Mouse (Mus musculus) c-Kit-positive CD71-positive TER-119-negative erythroid progenitor cells, embryonic 14.5 days (primary cell): ENCODE measurements at regions not wholly inside any gene's neighbourhood (a gene's known extent, or its start where the extent isn't known, plus 50 kb on each side); places are given as distances from the start of the nearest gene placed in this dataset.

Source experiments
- DNase-seq: peaks from one replicate; pipeline ENCODE4 v3.0.0-alpha.2; 2013; ENCODE audit warnings: low read depth

GRCm38 (mm10) chr11:27833736-27834135 is 505.9 kb downstream of the Gm6685 start:
- no peak for DNase-seq

DNA sequence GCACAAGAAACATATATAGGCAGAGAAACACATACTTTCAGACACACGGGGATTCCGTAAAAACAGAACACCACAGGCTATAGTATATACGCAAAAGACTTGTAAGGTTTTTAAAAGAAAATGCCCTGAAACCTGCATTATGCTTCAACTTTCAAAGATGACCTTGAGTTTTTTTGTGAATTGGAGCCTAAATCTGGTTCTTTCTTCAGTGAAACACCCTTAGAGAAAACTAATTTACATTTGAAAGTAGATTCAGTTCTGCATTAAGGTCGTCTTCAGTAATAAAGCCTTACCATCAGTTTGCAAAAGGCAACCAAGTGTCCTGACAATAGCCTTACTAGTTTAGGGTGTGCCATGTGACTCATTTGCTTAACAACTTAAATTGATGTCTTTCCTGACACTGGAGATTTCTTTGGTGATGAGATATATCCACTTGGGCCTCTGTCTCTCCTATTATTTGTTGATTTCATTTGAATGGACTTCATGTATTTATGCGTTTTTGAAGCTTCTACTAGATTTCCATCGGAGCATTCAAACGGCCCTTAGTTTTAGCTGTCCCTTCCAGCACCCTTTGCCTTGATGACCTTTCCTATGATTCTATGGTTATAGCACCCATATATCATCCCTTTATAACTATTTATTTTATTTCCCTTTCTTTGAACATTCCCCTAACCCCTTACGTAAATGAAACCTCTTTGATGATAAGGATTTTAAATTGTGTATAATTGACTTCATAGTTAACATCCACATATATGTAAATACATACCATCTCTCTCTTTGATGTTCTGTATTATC is 539.6 kb downstream of the Gm6685 start:
- DNase-seq, result no peak

DNA sequence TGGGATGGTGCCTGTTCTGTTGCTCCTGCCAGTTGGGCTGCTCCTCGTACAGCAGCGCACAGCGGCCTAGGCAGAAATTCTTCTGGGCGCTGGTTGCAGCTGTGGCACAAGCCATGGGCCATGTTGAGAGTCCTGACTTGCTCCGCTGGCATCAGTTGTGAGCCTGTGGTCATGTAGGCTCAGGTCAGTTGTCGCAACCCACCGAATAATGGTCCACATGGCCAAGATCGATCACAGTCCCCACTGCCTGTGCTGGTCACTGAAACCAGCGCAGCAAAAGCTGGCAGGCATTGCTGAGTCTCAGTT is 585.8 kb downstream of the Gm6685 start:
- no peak for DNase-seq

GRCm38 (mm10) chr11:27753212-27753912 is 586.3 kb downstream of the Gm6685 start:
- DNase-seq, result peak; percentile 3

DNA sequence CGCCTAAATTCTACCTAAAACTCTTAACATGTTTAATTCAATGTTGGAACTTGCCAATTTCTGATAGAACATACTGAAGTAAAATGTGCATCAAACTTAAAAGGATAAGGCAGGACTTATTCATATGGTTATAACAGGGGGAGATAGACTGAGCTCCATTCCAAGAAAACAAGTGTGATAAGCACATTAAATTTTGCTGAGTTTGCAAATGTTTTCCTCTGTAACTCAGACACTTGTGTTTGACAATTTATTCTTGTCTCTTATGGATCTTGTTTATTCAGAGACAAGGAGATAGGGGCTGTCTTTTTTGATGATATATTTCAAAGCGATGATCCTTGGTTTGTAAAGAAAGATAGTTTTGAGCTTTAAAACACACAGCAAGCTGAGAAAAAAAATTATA is 613.6 kb downstream of the Gm6685 start:
- DNase-seq, result no peak

GRCm38 (mm10) chr11:27721346-27721745 is 618.3 kb downstream of the Gm6685 start:
- no peak for DNase-seq

- no peak for DNase-seq
Measured at GRCm38 (mm10) chr11:27672436-27672835, 667.2 kb downstream of the Gm6685 start.
